Mouse (Mus musculus) lung, embryonic 15.5 days (tissue): ENCODE results near the gene Stat5a. TPM values are rescaled to one million over a fixed set of nuclear protein-coding genes. Genes with fewer than 3 reads are reported as not detected.

Experiments
- ATAC-seq: fragments of 200-750 bp; cut with Nextera tagmentation; 2 replicates; pipeline ENCODE4 v1.8.0; 2017; ENCODE audit warnings: moderate number of reproducible peaks, borderline replicate concordance; ENCODE audit not compliant: low FRiP score, low TSS enrichment; ENCODE audit errors: extremely low read depth
- H3K27ac ChIP-seq: fragments of 300-500 bp; sonication (generic); 2 replicates; pipeline ENCODE4 v1.5.1; 2015; ENCODE audit warnings: moderate library complexity, mild to moderate bottlenecking, inconsistent platforms
- H3K27me3 ChIP-seq: fragments of 300-500 bp; sonication (generic); 2 replicates; pipeline ENCODE4 v1.6.1; 2015; ENCODE audit warnings: inconsistent platforms
- H3K36me3 ChIP-seq: fragments of 300-500 bp; sonication (generic); 2 replicates; pipeline ENCODE4 v1.6.1; 2015; ENCODE audit warnings: inconsistent platforms
- H3K4me1 ChIP-seq: fragments of 300-500 bp; sonication (generic); 2 replicates; pipeline ENCODE4 v1.6.1; 2015; ENCODE audit warnings: inconsistent platforms
- H3K4me2 ChIP-seq: fragments of 300-500 bp; sonication (generic); 2 replicates; pipeline ENCODE4 v1.6.1; 2015; ENCODE audit warnings: inconsistent platforms, mild to moderate bottlenecking, moderate library complexity
- H3K4me3 ChIP-seq: fragments of 300-500 bp; sonication (generic); 2 replicates; pipeline ENCODE4 v1.5.1; 2015; ENCODE audit warnings: mild to moderate bottlenecking, inconsistent platforms
- H3K9ac ChIP-seq: fragments of 300-500 bp; sonication (generic); 2 replicates; pipeline ENCODE4 v1.6.1; 2015; ENCODE audit warnings: inconsistent platforms
- H3K9me3 ChIP-seq: fragments of 300-500 bp; sonication (generic); 2 replicates; pipeline ENCODE4 v1.6.1; 2016; ENCODE audit warnings: inconsistent platforms
- WGBS: fragments of 180-500 bp; shearing (Covaris S2); methylation state at CpG from one replicate; pipeline ENCODE4 v1.1.7; 2015; 5-methylcytosine and 5-hydroxymethylcytosine counted together
- polyA plus RNA-seq: library from polyadenylated mRNA; unstranded; fragments of >200 nt; fragmentation: Nextera tagmentation; extraction: Ambion mirVana; gene quantifications from 2 replicates; pipeline ENCODE4 v1.2.1, GENCODE M21; 2015

The Stat5a gene
- polyA plus RNA-seq, 1 experiment from 2014 or later = 9.5 TPM

DNA sequence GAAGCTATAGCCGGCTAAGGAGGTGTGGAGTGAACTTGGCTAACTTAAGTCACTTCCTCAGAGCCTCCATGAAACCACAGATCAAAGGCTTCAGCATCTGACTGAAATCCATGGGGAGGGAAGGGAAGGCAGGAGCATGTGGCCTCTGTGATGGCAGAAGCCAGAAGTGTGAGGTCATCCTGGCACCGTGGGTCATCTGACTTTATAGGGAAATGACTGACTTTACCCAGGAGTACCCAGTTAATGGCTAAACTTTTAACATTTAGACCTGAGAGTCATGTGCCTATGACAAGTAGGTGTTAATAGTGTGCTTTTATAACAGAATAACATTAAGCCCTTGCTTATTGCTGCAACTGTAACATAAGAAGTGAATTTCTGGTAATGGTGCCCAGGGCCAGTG lies 49.0 kb downstream of the Stat5a start:
- Histone ChIP-seq H3K9me3 (no peaks in the 10 kb centered on the region), H3K4me1 (peaks cover 9% of the 10 kb centered on the region), H3K4me3 (no peak overlapping the region), H3K36me3 (peaks cover 33% of the 10 kb centered on the region), H3K4me2 (no peak overlapping the region), H3K27me3 (no peaks in the 10 kb centered on the region), H3K9ac (no peak overlapping the region), H3K27ac (no peak overlapping the region)
- ATAC-seq = no peak
- 67% methylated on average over 2 of the region's 2 CpGs for WGBS

DNA sequence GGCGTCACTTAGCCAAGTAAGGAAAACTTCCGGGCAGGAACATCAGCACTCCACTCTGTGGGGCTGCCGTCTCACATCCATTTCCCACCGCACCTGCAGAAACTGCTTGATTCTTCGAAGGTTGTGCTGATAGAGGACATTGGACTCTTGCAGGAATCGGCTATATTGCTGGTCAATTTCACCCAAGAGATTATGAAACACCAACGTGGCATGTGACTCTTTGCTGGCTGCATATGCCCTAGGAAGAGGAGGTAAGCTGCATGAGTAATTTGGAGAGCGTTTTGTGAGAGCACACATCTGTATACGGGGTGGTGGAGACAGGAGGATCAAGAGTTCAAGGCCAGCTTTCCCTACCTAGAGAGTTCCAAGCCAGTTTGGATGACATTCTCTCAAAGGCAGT lies 49.4 kb downstream of the Stat5a start:
- H3K9ac ChIP-seq = no peak overlapping the region
- no peak overlapping the region for H3K27ac ChIP-seq
- H3K4me1 ChIP-seq = peaks cover 10% of the 10 kb centered on the region
- 83% methylated on average over 9 of the region's 9 CpGs for WGBS
- no peak overlapping the region for H3K4me3 ChIP-seq
- no peak overlapping the region for H3K4me2 ChIP-seq
- no peaks in the 10 kb centered on the region for H3K27me3 ChIP-seq
- no peak for ATAC-seq
- H3K36me3 ChIP-seq = peaks cover 29% of the 10 kb centered on the region
- no peaks in the 10 kb centered on the region for H3K9me3 ChIP-seq

DNA sequence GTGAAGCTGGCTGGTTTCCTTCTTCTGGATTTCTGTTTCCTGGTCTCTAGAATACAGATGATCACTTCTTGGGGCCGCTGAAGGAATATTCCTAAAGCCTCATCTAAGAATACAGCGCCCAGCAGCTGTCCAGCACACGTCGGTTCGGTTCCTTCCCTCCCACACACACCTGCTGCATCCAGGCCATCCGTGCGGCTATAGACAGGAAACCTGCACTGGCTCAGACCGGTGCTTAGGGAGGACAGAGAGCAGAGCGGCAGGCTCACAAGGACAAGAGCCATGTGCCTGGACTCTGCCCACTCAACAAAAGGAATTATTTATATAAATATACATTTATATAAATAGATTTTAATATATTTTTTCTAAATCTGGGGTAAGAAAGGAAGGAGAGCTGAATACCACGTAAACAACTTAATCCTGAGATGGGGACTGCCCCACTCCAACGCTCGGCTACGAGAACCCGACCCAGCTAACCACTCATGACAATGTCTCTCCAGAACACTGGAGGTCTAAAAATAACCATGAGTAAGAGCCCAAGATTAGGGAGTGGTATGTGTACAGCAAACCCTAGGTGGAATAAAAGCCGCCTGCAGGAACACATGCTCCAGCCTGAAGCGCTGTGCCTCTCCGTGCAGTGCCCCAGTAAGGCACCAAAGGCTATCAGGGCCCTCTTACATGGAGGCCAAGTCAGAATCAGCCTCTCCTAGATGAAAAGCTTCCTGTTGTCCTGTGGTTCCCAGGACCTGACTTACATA lies 53.4 kb downstream of the Stat5a start:
- no peak overlapping the region for H3K9ac ChIP-seq
- H3K36me3 ChIP-seq = peaks cover 10% of the 10 kb centered on the region
- H3K27me3 ChIP-seq = no peaks in the 10 kb centered on the region
- no peak overlapping the region for H3K4me3 ChIP-seq
- WGBS = 73% methylated on average over 17 of the region's 17 CpGs
- H3K4me1 ChIP-seq = peaks cover 10% of the 10 kb centered on the region
- no peak overlapping the region for H3K27ac ChIP-seq
- ATAC-seq = no peak
- no peaks in the 10 kb centered on the region for H3K9me3 ChIP-seq
- no peak overlapping the region for H3K4me2 ChIP-seq

- H3K4me3 ChIP-seq = no peak overlapping the region
- no peaks in the 10 kb centered on the region for H3K27me3 ChIP-seq
- no peak overlapping the region for H3K4me2 ChIP-seq
- H3K9ac ChIP-seq = no peak overlapping the region
- WGBS = 73% methylated on average over 5 of the region's 5 CpGs
- H3K36me3 ChIP-seq = peaks cover 4% of the 10 kb centered on the region; the same call in 1 of the 2 replicates
- ATAC-seq = no peak
- H3K27ac ChIP-seq = no peak overlapping the region
- H3K4me1 ChIP-seq = peaks cover 10% of the 10 kb centered on the region
- no peaks in the 10 kb centered on the region for H3K9me3 ChIP-seq
Observed at GRCm38 (mm10) chr11:100914415-100914814, 55.3 kb downstream of the Stat5a start.

DNA sequence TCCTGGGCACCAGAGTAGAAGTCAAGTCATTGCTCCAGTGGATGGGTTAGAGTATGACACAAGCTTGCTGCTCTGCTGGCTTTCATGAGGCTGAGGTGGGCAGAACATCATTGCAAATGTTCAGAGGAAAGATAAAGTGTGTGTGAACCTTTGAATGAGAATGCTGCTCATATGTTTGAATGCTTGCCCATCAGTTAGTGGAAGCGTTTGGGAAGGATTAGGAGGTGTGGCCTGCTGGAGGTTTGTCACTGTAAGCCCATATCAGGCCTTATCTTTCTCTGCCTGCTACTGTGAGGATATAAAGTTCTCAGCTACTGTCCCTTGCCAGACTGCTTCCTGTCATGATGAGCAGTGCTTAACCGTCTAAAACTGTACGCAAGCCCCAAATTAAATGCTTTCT lies 55.9 kb downstream of the Stat5a start:
- no peak for ATAC-seq
- H3K9me3 ChIP-seq = no peaks in the 10 kb centered on the region
- 80% methylated on average over 3 of the region's 3 CpGs for WGBS
- no peak overlapping the region for H3K4me3 ChIP-seq
- peaks cover 10% of the 10 kb centered on the region for H3K4me1 ChIP-seq
- H3K27me3 ChIP-seq = no peaks in the 10 kb centered on the region
- H3K36me3 ChIP-seq = peaks cover 4% of the 10 kb centered on the region; the same call in 1 of the 2 replicates
- H3K9ac ChIP-seq = no peak overlapping the region
- H3K27ac ChIP-seq = no peak overlapping the region
- no peak overlapping the region for H3K4me2 ChIP-seq

DNA sequence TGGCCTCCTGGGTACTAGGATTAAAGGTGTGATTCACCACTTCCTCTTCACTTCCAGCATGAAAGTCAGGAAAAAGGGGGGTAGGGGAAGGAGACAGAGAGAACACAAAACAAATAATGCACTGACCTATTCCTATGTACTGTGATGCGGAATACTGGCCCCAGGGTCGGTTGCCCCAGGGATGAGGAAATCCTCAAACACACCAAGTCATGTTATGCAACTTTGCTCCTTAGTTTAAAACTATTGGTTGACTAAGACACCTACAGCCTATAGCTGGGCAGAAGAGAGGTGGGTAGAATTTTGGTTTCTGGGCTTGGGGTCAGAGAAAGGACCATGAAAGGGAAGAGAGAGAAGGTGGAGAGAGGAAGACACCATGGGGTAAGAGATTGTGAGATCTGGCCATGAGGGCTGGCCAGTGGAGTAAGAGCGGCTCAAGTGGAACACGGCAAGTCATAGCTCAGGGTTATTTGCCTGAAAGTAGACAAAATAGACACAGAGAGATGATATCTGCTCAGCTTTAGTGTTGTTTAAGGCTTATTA lies 57.4 kb downstream of the Stat5a start:
- Histone ChIP-seq H3K9ac (no peak overlapping the region), H3K9me3 (no peaks in the 10 kb centered on the region), H3K27me3 (no peaks in the 10 kb centered on the region), H3K4me1 (peaks cover 10% of the 10 kb centered on the region), H3K36me3 (peaks cover 4% of the 10 kb centered on the region; the same call in 1 of the 2 replicates), H3K27ac (no peak overlapping the region), H3K4me3 (no peak overlapping the region), H3K4me2 (no peak overlapping the region)
- no peak for ATAC-seq
- WGBS = 85% methylated on average over 4 of the region's 4 CpGs

GRCm38 (mm10) chr11:100918007-100918406 lies 58.9 kb downstream of the Stat5a start:
- Histone ChIP-seq H3K9me3 (no peaks in the 10 kb centered on the region), H3K4me1 (peaks cover 2% of the 10 kb centered on the region), H3K27me3 (no peaks in the 10 kb centered on the region), H3K9ac (no peak overlapping the region), H3K4me3 (no peak overlapping the region), H3K4me2 (no peak overlapping the region), H3K27ac (no peak overlapping the region), H3K36me3 (peaks cover 4% of the 10 kb centered on the region; the same call in 1 of the 2 replicates)
- no peak for ATAC-seq
- 82% methylated on average over 5 of the region's 5 CpGs for WGBS

GRCm38 (mm10) chr11:100920887-100921624 lies 61.9 kb downstream of the Stat5a start:
- no peak overlapping the region for H3K4me3 ChIP-seq
- 82% methylated on average over 4 of the region's 4 CpGs for WGBS
- no peaks in the 10 kb centered on the region for H3K27me3 ChIP-seq
- H3K27ac ChIP-seq = no peak overlapping the region
- H3K9ac ChIP-seq = no peak overlapping the region
- ATAC-seq = no peak
- no peaks in the 10 kb centered on the region for H3K4me1 ChIP-seq
- no peaks in the 10 kb centered on the region for H3K9me3 ChIP-seq
- no peaks in the 10 kb centered on the region for H3K36me3 ChIP-seq
- no peak overlapping the region for H3K4me2 ChIP-seq

DNA sequence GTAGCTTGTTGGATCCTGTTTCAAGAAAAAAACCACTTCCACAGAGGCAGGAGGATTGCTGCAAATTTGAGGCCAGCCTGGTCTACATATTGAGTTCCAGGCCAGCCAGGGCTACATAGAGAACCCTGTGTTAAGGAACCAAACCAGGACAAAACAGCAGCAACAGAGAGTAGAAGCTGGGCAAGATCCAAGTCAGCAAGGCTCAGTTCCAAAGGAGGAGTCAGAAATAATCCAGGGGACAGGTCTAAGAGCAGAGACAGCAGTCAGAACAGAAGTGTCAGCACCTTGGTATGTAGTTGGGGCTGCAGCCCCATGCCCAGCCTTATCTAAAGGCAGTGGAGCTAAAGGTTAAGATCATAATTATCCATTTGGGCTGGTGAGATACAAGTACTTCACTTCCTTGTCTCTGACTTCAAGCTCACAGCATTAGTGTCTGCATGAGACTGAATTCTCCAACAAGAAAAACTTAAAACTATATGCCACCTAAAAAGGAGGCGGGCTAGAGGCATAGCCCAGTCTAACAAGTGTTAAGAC lies 65.3 kb downstream of the Stat5a start:
- Histone ChIP-seq H3K9ac (no peak overlapping the region), H3K4me2 (no peak overlapping the region), H3K27ac (no peak overlapping the region), H3K9me3 (no peaks in the 10 kb centered on the region), H3K27me3 (no peaks in the 10 kb centered on the region), H3K36me3 (no peaks in the 10 kb centered on the region), H3K4me1 (no peaks in the 10 kb centered on the region), H3K4me3 (no peak overlapping the region)
- ATAC-seq = no peak
- 85% methylated on average over 1 of the region's 1 CpGs for WGBS

GRCm38 (mm10) chr11:100927386-100927785 lies 68.2 kb downstream of the Stat5a start:
- 87% methylated on average over 3 of the region's 3 CpGs for WGBS
- no peak for ATAC-seq

GRCm38 (mm10) chr11:100930611-100931010 lies 71.5 kb downstream of the Stat5a start:
- Histone ChIP-seq H3K9me3 (no peaks in the 10 kb centered on the region), H3K4me2 (no peak overlapping the region), H3K4me3 (no peak overlapping the region), H3K27ac (no peak overlapping the region), H3K27me3 (no peaks in the 10 kb centered on the region), H3K36me3 (no peaks in the 10 kb centered on the region), H3K9ac (no peak overlapping the region), H3K4me1 (peaks cover 13% of the 10 kb centered on the region)
- WGBS = 68% methylated on average over 7 of the region's 7 CpGs
- ATAC-seq = no peak

More at GRCm38 (mm10) chr11:100927386-100927785, 68.2 kb downstream of the Stat5a start:
- H3K4me1 ChIP-seq = peaks cover 8% of the 10 kb centered on the region; the same call in 1 of the 2 replicates
- no peaks in the 10 kb centered on the region for H3K9me3 ChIP-seq
- no peak overlapping the region for H3K9ac ChIP-seq
- no peaks in the 10 kb centered on the region for H3K36me3 ChIP-seq
- H3K27me3 ChIP-seq = no peaks in the 10 kb centered on the region
- H3K4me2 ChIP-seq = no peak overlapping the region
- H3K27ac ChIP-seq = no peak overlapping the region
- H3K4me3 ChIP-seq = no peak overlapping the region
